In the genomic region with DNA sequence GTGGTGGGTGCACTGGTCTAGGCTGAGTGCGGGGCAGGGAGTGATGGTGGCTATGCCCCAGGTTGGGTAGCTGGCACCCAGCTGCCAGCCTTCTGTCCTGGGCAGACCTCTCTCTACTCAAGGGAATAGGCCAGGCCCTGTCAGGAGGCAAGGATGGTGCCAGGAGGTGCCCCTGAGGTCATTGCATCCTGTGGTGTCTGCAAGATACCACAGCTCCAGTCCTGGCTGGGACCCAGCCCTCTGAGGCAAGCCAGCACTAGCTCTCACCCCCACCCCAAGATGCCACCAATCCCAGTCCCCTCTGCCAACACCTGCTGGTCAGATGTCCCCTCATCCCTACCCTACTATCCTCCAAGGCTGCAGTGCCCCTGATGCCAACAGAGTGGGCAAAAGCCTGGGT, we compare ENCODE assay signal across 27 mouse cellular contexts. TPM values are rescaled to one million over a fixed set of nuclear protein-coding genes. Genes with fewer than 3 reads are reported as not detected.
A peak's percentile ranks its signal among the peaks of the same experiment; 100 is the strongest.
DNase-seq lines count a peak whose midpoint lies in the region; ATAC-seq and TF ChIP-seq lines count a peak whose summit lies in the region.
"Had no signal": no experiment of that assay in that cellular context is flagged by ENCODE, and none has a peak within 500 bp of the region (broad histone marks: within the 10 kb centered on the region; RNA-seq: fewer than 3 reads in every experiment).

No protein-coding gene starts in this region.

- no peaks in the 10 kb centered on the region for H3K36me3 ChIP-seq in myocyte (ENCODE audit: control insufficient read depth, insufficient read depth)
- H3K36me3 ChIP-seq in hindbrain, embryonic 11.5 days (ENCODE audit: control insufficient read depth, insufficient read depth, low read length) = peaks cover 4% of the 10 kb centered on the region; the same call in 1 of the 2 replicates

- no peak for TF ChIP-seq POLR2A in myocyte (IDR thresholded peaks at IDR 0.05; ENCODE audit: insufficient read length, low read depth)

- H3K4me3 ChIP-seq in layer of hippocampus, adult 2 months = no peak overlapping the region
- H3K4me3 ChIP-seq in myocyte = no peak overlapping the region
- H3K4me3 ChIP-seq in hindbrain, embryonic 11.5 days (ENCODE audit: low read depth, low read length) = no peak overlapping the region
- H3K4me3 ChIP-seq: embryonic facial prominence, embryonic 15.5 days; forebrain, embryonic 15.5 days; hindbrain, embryonic 10.5 days; kidney, embryonic 15.5 days; left cerebral cortex, adult 2 months had no signal

- no peaks in the 10 kb centered on the region for H3K27me3 ChIP-seq in myocyte (ENCODE audit: control insufficient read depth, insufficient read depth, insufficient read length)
- no peaks in the 10 kb centered on the region for H3K27me3 ChIP-seq in hindbrain, embryonic 11.5 days (ENCODE audit: control insufficient read depth, insufficient read depth, low read length)
- H3K27me3 ChIP-seq: embryonic facial prominence, embryonic 15.5 days; forebrain, embryonic 15.5 days; kidney, embryonic 15.5 days had no signal

- H3ac ChIP-seq in myocyte (ENCODE audit: control insufficient read depth, insufficient read length) = no peak overlapping the region

- no peak for TF ChIP-seq CTCF in layer of hippocampus, adult 2 months (conservative IDR thresholded peaks at IDR 0.05)

- H3K4me1 ChIP-seq in hindbrain, embryonic 11.5 days (replicated peaks; ENCODE audit: control insufficient read depth, insufficient read depth, low read length) = no peaks in the 10 kb centered on the region

- peak; percentile 0; the same call in 1 of the 2 replicates for ATAC-seq in cerebellum, adult (ENCODE audit: insufficient number of reproducible peaks, low FRiP score, low TSS enrichment)
- ATAC-seq in hindbrain, embryonic 11.5 days (ENCODE audit: low FRiP score) = no peak
- ATAC-seq: forebrain, embryonic 15.5 days; hindbrain, postnatal 0 days; intestine, embryonic 16.5 days; midbrain, embryonic 16.5 days had no signal

- no peaks in the 10 kb centered on the region for H3K79me2 ChIP-seq in myocyte (ENCODE audit: control insufficient read depth, insufficient read depth)

- H3K4me2 ChIP-seq in myocyte (ENCODE audit: low read depth) = no peak overlapping the region
- H3K4me2 ChIP-seq in hindbrain, embryonic 11.5 days (replicated peaks; ENCODE audit: low read depth, low read length) = no peak overlapping the region
- H3K4me2 ChIP-seq: embryonic facial prominence, embryonic 15.5 days; forebrain, embryonic 15.5 days; kidney, embryonic 15.5 days had no signal

- DNase-seq in cerebellum, postnatal 4 days (ENCODE audit: low spot score in 2 of 2) = no peak
- no peak for DNase-seq in layer of hippocampus, adult 2 months (ENCODE audit: low spot score in 2 of 2)
- DNase-seq in layer of hippocampus, adult 11-12 months (ENCODE audit: low spot score) = no peak
- peak; percentile 79 for DNase-seq in cerebellum, adult 9-10 months
- DNase-seq in testis, postnatal 10 days (ENCODE audit: low spot score) = no peak
- no peak for DNase-seq in hindbrain, embryonic 11.5 days (ENCODE audit: low spot score)
- DNase-seq: adrenal gland, postnatal 25 days; gastrocnemius, postnatal 25 days; kidney, postnatal 4 days; thymus, postnatal 25 days had no signal

- H3K9me3 ChIP-seq in hindbrain, embryonic 11.5 days (ENCODE audit: control insufficient read depth, low read length) = no peaks in the 10 kb centered on the region
- H3K9me3 ChIP-seq: embryonic facial prominence, embryonic 15.5 days; forebrain, embryonic 15.5 days; hindbrain, embryonic 10.5 days; kidney, embryonic 15.5 days had no signal

- 100% methylated on average over 1 of the region's 1 CpGs for WGBS in hindbrain, embryonic 11.5 days

- H3K9ac ChIP-seq in hindbrain, embryonic 11.5 days (ENCODE audit: low read depth, low read length) = no peak overlapping the region
- H3K9ac ChIP-seq: embryonic facial prominence, embryonic 15.5 days; forebrain, embryonic 15.5 days; kidney, embryonic 15.5 days had no signal

- peak overlapping the region; percentile 32; the same call in 1 of the 2 replicates for H3K27ac ChIP-seq in layer of hippocampus, adult 2 months
- H3K27ac ChIP-seq in hindbrain, embryonic 11.5 days (ENCODE audit: low read depth, low read length) = no peak overlapping the region
- H3K27ac ChIP-seq: embryonic facial prominence, embryonic 15.5 days; forebrain, embryonic 15.5 days; hindbrain, embryonic 10.5 days; hindbrain, postnatal 0 days; kidney, embryonic 15.5 days; left cerebral cortex, adult 2 months; macrophage had no signal

TF ChIP-seq in myocyte, 11 proteins besides CTCF, POLR2A, EP300 and RAD21:
- TF ChIP-seq MYOD1 (IDR thresholded peaks at IDR 0.05; ENCODE audit: control insufficient read depth in 1 of 3, insufficient read length in 2 of 3, low read depth in 2 of 3) (peak in 1 of 3 experiments; percentile 8), SRF (IDR thresholded peaks at IDR 0.05; ENCODE audit: control insufficient read depth, insufficient read length, low read depth) (no peak), TCF12 (IDR thresholded peaks at IDR 0.05; ENCODE audit: insufficient read depth, poor library complexity, severe bottlenecking) (no peak), MAX (IDR thresholded peaks at IDR 0.05; ENCODE audit: low read depth) (no peak), CEBPB (IDR thresholded peaks at IDR 0.05; ENCODE audit: insufficient read depth, poor library complexity, severe bottlenecking) (no peak), USF1 (IDR thresholded peaks at IDR 0.05; ENCODE audit: low read depth) (no peak), REST (IDR thresholded peaks at IDR 0.05; ENCODE audit: insufficient read depth, insufficient read length) (no peak), E2F4 (IDR thresholded peaks at IDR 0.05; ENCODE audit: insufficient read depth) (no peak), TCF3 (IDR thresholded peaks at IDR 0.05; ENCODE audit: insufficient read length, low read depth) (no peak), MYOG (IDR thresholded peaks at IDR 0.05; ENCODE audit: control insufficient read depth in 1 of 3, insufficient read depth in 1 of 3, insufficient read length in 2 of 3, low read depth in 2 of 3) (no peak), POLR2AphosphoS2 (IDR thresholded peaks at IDR 0.05; ENCODE audit: insufficient read length, low read depth) (peak; percentile 15)

RNA-seq across cellular contexts. Expression of a gene that starts 3.0 kb away (rescaled TPM):
- 10 to 100 TPM; 52.2 to 52.8 TPM for total RNA-seq in layer of hippocampus, adult 2 months (2021)
- polyA plus RNA-seq in myocyte (2012; fragmentation: generic; extraction: Trizol) = 32.2 TPM
- 9.6 and 9.7 TPM in 2 replicates for polyA plus RNA-seq in hindbrain, embryonic 11.5 days (2014; fragmentation: Nextera tagmentation; extraction: Ambion mirVana)

RNA-seq across cellular contexts. Expression of a gene that starts 10.5 kb away (rescaled TPM):
- 10 to 100 TPM; 61.7 to 65.1 TPM for total RNA-seq in layer of hippocampus, adult 2 months (2021)
- polyA plus RNA-seq in myocyte (2012; fragmentation: generic; extraction: Trizol) = 198 TPM
- 193 and 208 TPM in 2 replicates for polyA plus RNA-seq in hindbrain, embryonic 11.5 days (2014; fragmentation: Nextera tagmentation; extraction: Ambion mirVana)

RNA-seq across cellular contexts. Expression of a gene that starts 18.5 kb away (rescaled TPM):
- not detected for total RNA-seq in layer of hippocampus, adult 2 months (2021)
- polyA plus RNA-seq in myocyte (2012; fragmentation: generic; extraction: Trizol) = not detected
- polyA plus RNA-seq in hindbrain, embryonic 11.5 days (2014; fragmentation: Nextera tagmentation; extraction: Ambion mirVana) = 0.19 and 0.20 TPM in 2 replicates
- total RNA-seq: common myeloid progenitor, adult 5-6 weeks; gastrocnemius, postnatal 25 days; heart, adult 8-10 months; hindbrain, postnatal 0 days; layer of hippocampus, postnatal 10 days; left cerebral cortex, adult 2 months; liver, adult 2 months had no signal
- polyA plus RNA-seq: liver, adult 2 months; macrophage had no signal

RNA-seq across cellular contexts. Expression of a gene that starts 41.0 kb away (rescaled TPM):
- 10 to 100 TPM; 36.8 to 38.5 TPM for total RNA-seq in layer of hippocampus, adult 2 months (2021)
- 0.02 TPM for polyA plus RNA-seq in myocyte (2012; fragmentation: generic; extraction: Trizol)
- 3.2 and 3.4 TPM in 2 replicates for polyA plus RNA-seq in hindbrain, embryonic 11.5 days (2014; fragmentation: Nextera tagmentation; extraction: Ambion mirVana)
- total RNA-seq: gastrocnemius, postnatal 25 days; heart, adult 8-10 months; liver, adult 2 months had no signal
- polyA plus RNA-seq: limb, embryonic 11.5 days; liver, embryonic 16.5 days had no signal
